Mouse (Mus musculus) spleen, adult 2 months (tissue): ENCODE results near the gene Dyrk1a. TPM values are rescaled to one million over a fixed set of nuclear protein-coding genes. Genes with fewer than 3 reads are reported as not detected.

Source experiments
- DNase-seq, 2 experiments: peaks; one replicate each; pipeline versions ENCODE4 v3.0.0 to v3.0.0-alpha.2; 2012 to 2021; ENCODE audit warnings: low spot score in 2 of 2, low read depth in 1 of 2
- H3K27ac ChIP-seq: fragments of 200-500 bp; 2 replicates; pipeline ENCODE4 v1.5.1; 2012; ENCODE audit warnings: low read length, inconsistent platforms; ENCODE audit not compliant: insufficient read depth
- H3K27me3 ChIP-seq: fragments of 200-500 bp; 2 replicates; pipeline ENCODE4 v1.6.1; 2012; ENCODE audit warnings: mild to moderate bottlenecking, moderate library complexity, low read length, inconsistent platforms; ENCODE audit not compliant: control insufficient read depth, insufficient read depth
- H3K36me3 ChIP-seq: fragments of 200-500 bp; 2 replicates; pipeline ENCODE4 v1.6.1; 2012; ENCODE audit warnings: mild to moderate bottlenecking, low read length, inconsistent platforms; ENCODE audit not compliant: control insufficient read depth, insufficient read depth
- H3K4me1 ChIP-seq: fragments of 200-500 bp; 2 replicates; pipeline ENCODE4 v1.6.1; 2011; ENCODE audit warnings: inconsistent platforms; ENCODE audit not compliant: control insufficient read depth, insufficient read depth, insufficient read length
- H3K4me3 ChIP-seq: fragments of 200-500 bp; 2 replicates; pipeline ENCODE4 v1.5.1; 2011; ENCODE audit warnings: mild to moderate bottlenecking, inconsistent platforms; ENCODE audit not compliant: insufficient read depth, insufficient read length; ENCODE audit errors: extremely low read depth
- CTCF ChIP-seq: fragments of 200-500 bp; IDR thresholded peaks from 2 replicates; pipeline ENCODE4 v1.5.1; 2011; ENCODE audit warnings: mild to moderate bottlenecking, inconsistent platforms; ENCODE audit not compliant: insufficient read depth, insufficient read length, insufficient replicate concordance; ENCODE audit errors: extremely low read depth
- POLR2A ChIP-seq: fragments of 200-500 bp; IDR thresholded peaks from 2 replicates; pipeline ENCODE4 v1.6.1; 2011; ENCODE audit warnings: low read depth, low read length, inconsistent platforms
- WGBS: fragments of 180-500 bp; shearing (Covaris S2); methylation state at CpG from one replicate; pipeline ENCODE4 v1.1.7; 2018; 5-methylcytosine and 5-hydroxymethylcytosine counted together
- polyA plus RNA-seq: library from polyadenylated mRNA; depleted of rRNA; stranded (reverse); fragments of >200 nt; gene quantifications from 2 replicates; pipeline ENCODE4 v1.2.3, GENCODE M21; 2012; rRNA removed

Gene Dyrk1a
- 24.7 and 30.7 TPM in 2 replicates for polyA plus RNA-seq

GRCm38 (mm10) chr16:94569229-94570176 is at the start of gene Dyrk1a:
Gene Dyrk1a (plus strand): TSS chr16:94570010.
- Histone ChIP-seq H3K27ac (peak within 1 kb of the TSS; percentile 100), H3K4me3 (peak within 1 kb of the TSS; percentile 95), H3K36me3 (no peaks in the 10 kb centered on the region), H3K4me1 (peaks cover 15% of the 10 kb centered on the region), H3K27me3 (no peaks in the 10 kb centered on the region)
- 1% methylated on average over 84 of the region's 133 CpGs for WGBS
- TF ChIP-seq POLR2A (peak; percentile 38), CTCF (no peak)
- peak; percentile 99 for DNase-seq

GRCm38 (mm10) chr16:94523594-94524377 is 46.0 kb upstream of the Dyrk1a start:
- Histone ChIP-seq H3K4me3 (no peak overlapping the region), H3K4me1 (peaks cover 14% of the 10 kb centered on the region), H3K27ac (no peak overlapping the region), H3K36me3 (no peaks in the 10 kb centered on the region), H3K27me3 (no peaks in the 10 kb centered on the region)
- no peak for TF ChIP-seq CTCF
- no peak for TF ChIP-seq POLR2A
- 79% methylated on average over 6 of the region's 6 CpGs for WGBS
- no peak for DNase-seq

DNA sequence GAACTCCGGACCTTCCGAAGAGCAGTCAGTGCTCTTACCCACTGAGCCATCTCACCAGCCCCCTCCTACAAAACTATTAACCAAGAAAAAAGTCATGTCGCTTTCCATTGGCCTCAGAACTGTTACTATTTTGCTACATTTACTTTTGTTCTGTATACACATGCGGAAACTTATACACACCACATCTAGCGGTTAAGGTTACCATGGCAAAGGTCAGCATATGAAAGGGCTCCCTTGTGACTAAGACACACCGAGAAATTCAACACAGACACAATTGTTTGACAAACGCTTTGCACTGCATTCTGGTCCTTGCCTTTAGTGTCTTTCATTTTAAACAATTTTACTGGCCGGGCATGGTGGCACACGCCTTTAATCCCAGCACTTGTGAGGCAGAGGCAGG is 45.1 kb upstream of the Dyrk1a start:
- H3K4me1 ChIP-seq, result peaks cover 8% of the 10 kb centered on the region
- H3K27ac ChIP-seq, result no peak overlapping the region
- no peaks in the 10 kb centered on the region for H3K27me3 ChIP-seq
- no peaks in the 10 kb centered on the region for H3K36me3 ChIP-seq
- WGBS, result 83% methylated on average over 9 of the region's 9 CpGs
- TF ChIP-seq POLR2A (no peak), CTCF (no peak)
- H3K4me3 ChIP-seq, result no peak overlapping the region
- no peak for DNase-seq

- Histone ChIP-seq H3K4me3 (peak overlapping the region; percentile 67), H3K27ac (peak overlapping the region; percentile 96), H3K27me3 (no peaks in the 10 kb centered on the region), H3K4me1 (peaks cover 8% of the 10 kb centered on the region), H3K36me3 (no peaks in the 10 kb centered on the region)
- no peak for DNase-seq
- TF ChIP-seq POLR2A, result no peak
- TF ChIP-seq CTCF, result no peak
- WGBS, result under 1% methylated on average over 24 of the region's 24 CpGs
Observed at GRCm38 (mm10) chr16:94525955-94526343, 43.9 kb upstream of the Dyrk1a start.

DNA sequence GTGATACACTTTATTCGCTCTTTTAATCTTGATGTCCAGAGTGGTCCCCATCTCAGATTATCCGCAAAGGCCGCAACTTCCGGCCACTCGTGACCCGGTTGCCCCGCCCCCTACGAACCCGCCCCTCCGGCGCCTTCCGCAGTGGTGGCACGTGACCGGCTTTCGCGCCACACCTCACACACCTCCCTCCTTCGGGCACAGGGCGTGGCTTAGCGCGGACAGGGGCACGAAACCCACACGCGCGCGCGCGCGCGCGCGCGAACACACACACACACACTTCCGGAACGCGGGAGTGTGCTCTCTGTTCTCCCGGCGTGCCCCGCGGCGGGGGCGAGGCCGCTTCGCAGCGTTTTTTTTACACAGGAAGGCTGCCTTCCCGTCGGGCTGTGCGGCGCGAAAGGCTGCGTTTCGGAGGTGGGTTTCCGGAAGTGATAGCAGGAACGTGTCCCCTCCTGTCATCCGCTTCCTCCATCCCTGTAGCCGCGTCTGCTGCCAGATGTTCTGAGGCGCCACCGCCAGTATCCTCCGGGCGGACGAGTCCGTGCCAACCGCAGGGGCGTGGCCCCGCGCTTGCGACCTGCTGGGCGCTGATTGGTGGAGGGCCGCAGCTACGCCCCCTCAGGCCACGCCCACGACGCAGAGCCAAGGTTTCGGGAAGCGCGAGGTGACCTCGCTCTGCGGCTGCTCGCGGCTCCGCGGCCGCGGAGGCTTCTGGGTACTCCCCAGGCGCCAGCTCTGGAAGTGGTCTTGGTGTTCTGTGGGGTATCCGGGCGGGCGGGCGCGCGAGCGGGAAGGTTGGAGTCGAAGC is 43.3 kb upstream of the Dyrk1a start, which contains the start of gene Vps26c:
Gene Vps26c, minus strand, starts transcription at position 487 of the 808 bp plus-strand sequence.
- Histone ChIP-seq H3K4me3 (peak within 1 kb of the TSS; percentile 67), H3K36me3 (no peaks in the 10 kb centered on the region), H3K4me1 (peaks cover 8% of the 10 kb centered on the region), H3K27me3 (no peaks in the 10 kb centered on the region), H3K27ac (peak within 1 kb of the TSS; percentile 96)
- peak; percentile 1 for TF ChIP-seq POLR2A
- no peak for TF ChIP-seq CTCF
- WGBS, result under 1% methylated on average over 93 of the region's 93 CpGs
- peak; percentile 95 to 99 for DNase-seq

GRCm38 (mm10) chr16:94527152-94527534 is 42.7 kb upstream of the Dyrk1a start:
- no peaks in the 10 kb centered on the region for H3K27me3 ChIP-seq
- DNase-seq, result no peak
- peak overlapping the region; percentile 67 for H3K4me3 ChIP-seq
- 1% methylated on average over 13 of the region's 13 CpGs for WGBS
- no peak for TF ChIP-seq CTCF
- TF ChIP-seq POLR2A, result no peak
- peak overlapping the region; percentile 96 for H3K27ac ChIP-seq
- H3K4me1 ChIP-seq, result peaks cover 8% of the 10 kb centered on the region
- H3K36me3 ChIP-seq, result no peaks in the 10 kb centered on the region

- Histone ChIP-seq H3K4me3 (peak overlapping the region; percentile 35), H3K27ac (no peak overlapping the region), H3K4me1 (peaks cover 8% of the 10 kb centered on the region), H3K27me3 (no peaks in the 10 kb centered on the region), H3K36me3 (no peaks in the 10 kb centered on the region)
- DNase-seq, result no peak
- 28% methylated on average over 3 of the region's 3 CpGs for WGBS
- TF ChIP-seq POLR2A, result no peak
- no peak for TF ChIP-seq CTCF
Observed at GRCm38 (mm10) chr16:94527546-94527945, 42.3 kb upstream of the Dyrk1a start.
